Mouse (Mus musculus): ENCODE measurements around the gene Ruvbl1.

Ruvbl1 gene

DNA sequence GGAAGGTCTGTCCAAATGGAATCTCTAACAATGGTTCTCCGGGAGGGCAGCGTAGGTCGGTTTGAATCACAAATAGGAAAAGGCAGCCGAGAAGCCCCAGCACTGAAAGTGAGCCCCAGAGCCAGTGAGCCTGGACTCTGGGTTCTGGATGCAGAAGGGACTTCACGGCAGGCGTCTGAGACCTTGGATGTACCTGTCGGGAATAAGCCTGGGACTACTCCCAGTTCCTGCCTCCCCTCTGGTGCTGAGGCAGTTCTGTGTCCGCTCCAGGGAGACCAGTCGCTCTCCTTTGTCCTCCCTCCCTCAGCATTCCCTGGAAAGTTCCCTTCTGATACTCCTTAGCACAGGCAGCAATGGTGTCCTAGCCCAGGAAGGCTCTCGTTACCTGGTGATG lies 80.2 kb downstream of the Ruvbl1 start:
- DNase-seq (ENCODE audit: low spot score in 2 of 2) = no peak

All from frontal cortex, postnatal 36 days (tissue).